Mouse (Mus musculus): ENCODE results near the gene Pask.
A peak's percentile ranks its signal among the peaks of the same experiment; 100 is the strongest.
"Not testable (repeated sequence)": the region's sequence is repeated elsewhere in the genome, so short reads cannot be mapped to it uniquely, and the experiment has no call there.

Gene Pask

GRCm38 (mm10) chr1:93342648-93343503 is at the start of gene Pask, which contains the start of gene Ppp1r7:
Gene Pask, minus strand, starts transcription at chr1:93343482.
Gene Ppp1r7, plus strand, starts transcription at chr1:93342854.
- DNase-seq = peak; percentile 95 to 96

- no peak for DNase-seq
These were observed 45.6 kb upstream of the Pask start for GRCm38 (mm10) chr1:93388906-93389305.

DNA sequence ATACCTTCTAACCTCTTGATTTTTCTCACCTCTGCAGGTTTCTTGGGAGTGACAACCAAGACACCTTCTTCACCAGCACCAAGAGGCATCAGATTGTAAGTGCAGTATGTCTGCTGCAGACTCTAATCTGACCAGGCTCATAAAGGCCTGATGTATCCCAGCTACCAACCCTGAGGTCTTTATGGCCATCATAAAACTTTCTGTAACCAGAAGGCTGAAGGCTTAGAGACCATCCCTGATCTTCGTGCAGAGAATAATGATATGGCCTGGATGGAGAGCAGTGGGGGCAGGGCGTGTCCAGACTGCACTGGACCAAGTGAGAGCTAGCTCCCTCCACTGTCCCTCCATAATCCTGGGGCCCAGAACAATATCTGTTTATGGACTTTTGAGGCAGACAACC is 43.9 kb upstream of the Pask start:
- DNase-seq = no peak

GRCm38 (mm10) chr1:93379117-93379516 is 35.8 kb upstream of the Pask start:
- no peak for DNase-seq

GRCm38 (mm10) chr1:93377307-93377706 is 34.0 kb upstream of the Pask start:
- no peak for DNase-seq

DNA sequence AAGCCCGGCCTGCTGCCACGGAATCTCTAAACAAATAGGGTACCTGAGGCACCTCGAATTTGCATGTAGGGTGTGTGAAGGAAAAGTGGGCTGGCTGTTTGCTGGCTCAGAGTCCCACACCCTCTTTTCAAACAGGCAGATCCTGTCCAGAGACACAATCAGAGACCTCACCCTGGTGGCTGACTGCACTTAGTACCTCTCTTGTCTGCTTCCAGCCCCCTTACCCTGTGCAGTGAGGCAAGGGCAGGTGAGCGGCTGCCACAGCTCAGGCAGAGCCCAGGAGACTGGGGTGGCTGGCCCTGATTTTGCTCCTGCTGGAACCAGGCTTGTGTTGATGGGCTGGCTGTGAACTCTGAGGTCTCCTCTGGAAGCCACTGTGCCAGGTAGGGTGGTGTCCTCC is 30.4 kb upstream of the Pask start, which contains the start of gene Ano7:
TSS of gene Ano7 (plus strand) at position 266 of the 400 bp plus-strand sequence.
- DNase-seq = no peak

DNA sequence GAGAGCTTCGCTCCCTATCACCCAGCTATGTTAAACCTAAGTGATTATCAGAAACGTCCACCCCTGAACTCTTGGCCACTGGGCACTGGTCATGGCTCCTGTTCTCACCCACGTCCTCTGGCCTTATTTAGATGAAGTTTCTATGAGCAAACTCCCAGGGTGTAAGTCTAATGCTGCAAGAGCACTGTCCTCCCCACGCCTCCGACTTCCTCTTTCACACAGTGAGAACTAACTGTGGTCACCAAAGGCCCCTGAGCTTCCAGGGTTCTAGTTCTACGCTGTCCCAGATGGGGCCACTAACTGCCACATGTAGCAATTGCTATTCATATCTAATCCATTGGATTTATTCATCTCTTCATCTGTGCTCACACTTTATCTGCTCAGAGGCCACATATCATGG is 22.4 kb upstream of the Pask start:
- no peak for DNase-seq

- no peak for DNase-seq
These were observed 19.4 kb upstream of the Pask start for GRCm38 (mm10) chr1:93362661-93363060.

GRCm38 (mm10) chr1:93352724-93353123 is 9.4 kb upstream of the Pask start:
- DNase-seq = peak; percentile 70 to 77

GRCm38 (mm10) chr1:93349701-93350100 is 6.4 kb upstream of the Pask start:
- DNase-seq = no peak

DNA sequence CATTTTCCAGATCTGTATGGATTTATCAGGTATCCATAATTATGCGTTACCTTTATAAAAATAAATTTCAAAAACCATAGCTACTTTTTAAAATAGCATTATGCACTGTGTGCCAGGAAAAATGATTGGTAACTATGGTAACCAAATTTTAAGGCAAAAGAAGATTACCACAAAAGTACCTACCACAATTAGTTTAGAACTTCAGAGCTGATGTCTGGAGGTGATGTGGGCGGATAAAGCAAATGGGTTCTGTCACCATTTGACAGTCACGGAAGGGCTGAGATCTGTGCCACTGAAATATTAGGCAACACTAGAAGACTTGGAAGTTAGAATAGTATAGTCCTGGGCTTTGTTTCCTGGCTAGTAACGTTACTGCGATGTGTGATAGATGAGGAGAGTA is 3.9 kb upstream of the Pask start:
- no peak for DNase-seq

DNA sequence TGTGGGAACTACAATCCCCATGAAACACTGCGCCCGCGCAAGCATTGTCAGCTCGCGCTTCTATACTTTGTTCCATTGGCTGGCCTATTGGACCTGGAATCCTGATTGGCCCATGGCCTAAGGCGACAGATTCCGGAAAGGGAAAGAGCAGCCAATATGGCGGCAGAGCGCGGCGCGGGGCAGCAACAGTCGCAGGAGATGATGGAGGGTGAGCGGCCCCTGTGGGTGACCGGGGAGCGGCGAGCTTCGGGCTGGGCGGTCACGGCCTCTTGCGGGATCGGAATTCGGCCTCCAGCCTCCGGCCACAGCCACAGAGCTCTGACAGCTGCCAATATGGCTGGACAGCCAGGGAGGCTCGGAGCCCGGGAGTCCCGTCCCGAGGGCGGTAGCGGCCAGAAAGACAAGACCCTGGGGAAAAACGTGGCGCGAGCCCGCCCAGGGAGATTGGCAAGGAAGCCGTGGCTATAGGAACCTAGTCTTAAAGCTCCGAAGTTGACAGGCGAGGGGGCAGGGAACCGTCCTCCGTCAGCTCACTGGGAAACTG is 294 bp upstream of the Pask start:
- DNase-seq = peak; percentile 96

DNA sequence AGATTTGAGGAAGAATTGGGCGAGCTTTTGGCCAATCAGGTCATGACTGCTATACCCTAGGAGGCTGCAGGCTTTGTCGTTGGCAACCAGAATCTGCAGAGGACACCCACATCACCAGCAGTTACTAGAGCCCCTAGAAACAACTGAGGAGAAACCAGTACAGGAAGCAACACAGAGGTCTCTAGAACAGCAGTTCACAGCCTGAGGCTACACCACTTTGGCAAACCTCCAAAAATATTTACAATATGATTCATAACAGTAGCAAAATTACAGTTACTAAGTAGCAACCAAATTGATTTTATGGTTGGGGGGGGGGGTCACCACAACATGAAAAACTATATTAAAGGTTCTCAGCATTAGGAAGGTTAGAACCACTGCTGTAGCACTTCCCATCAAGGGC is 8.7 kb downstream of the Pask start:
- no peak for DNase-seq

- no peak for DNase-seq
These were observed 16.8 kb downstream of the Pask start for GRCm38 (mm10) chr1:93326446-93326845.

DNA sequence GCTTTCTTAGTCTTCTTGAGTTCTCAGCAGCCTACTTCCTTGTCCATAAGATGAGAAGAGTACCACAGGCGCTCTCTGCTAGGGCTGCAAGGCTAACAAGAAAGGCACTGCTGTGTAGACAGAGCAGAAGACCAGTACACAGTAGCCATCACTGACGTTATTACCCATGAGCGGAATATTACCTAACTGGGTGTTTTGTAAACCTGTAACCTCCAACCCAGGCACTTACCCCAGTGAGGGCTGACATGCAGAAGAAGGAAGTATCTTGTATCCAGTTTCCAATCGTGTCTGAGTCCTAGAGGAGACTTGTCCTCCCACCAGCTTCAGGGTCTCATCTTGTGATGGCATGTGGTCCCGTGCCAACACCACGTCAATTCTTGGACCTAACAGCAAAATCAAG is 19.3 kb downstream of the Pask start:
- DNase-seq = no peak

GRCm38 (mm10) chr1:93305581-93306337 is 37.5 kb downstream of the Pask start, which contains the start of gene Mterf4:
Gene Mterf4, minus strand, starts transcription at chr1:93305915.
- peak; percentile 91 for DNase-seq

GRCm38 (mm10) chr1:93300578-93300977 is 42.7 kb downstream of the Pask start:
- DNase-seq = peak in 1 of 2 experiments; percentile 26

DNA sequence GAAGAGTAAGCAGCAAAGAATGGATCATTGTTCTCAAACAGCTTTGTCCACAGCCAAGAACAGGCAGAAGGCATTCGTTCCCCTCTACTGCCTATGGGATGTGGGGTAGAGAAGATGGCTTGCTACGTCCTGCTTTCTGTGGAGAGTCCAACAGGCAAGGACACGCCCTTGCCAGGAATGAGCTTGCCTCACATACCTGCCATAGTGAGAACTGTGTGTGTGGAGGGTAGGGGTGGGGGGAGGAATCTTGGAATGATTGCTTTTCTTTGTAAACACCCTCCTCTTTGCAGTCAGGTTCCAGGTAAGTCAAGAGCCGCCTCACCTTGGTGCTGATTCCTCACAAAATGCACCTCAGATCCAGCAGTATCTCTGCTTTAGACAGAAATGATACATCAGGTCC is 43.5 kb downstream of the Pask start:
- DNase-seq = no peak

DNA sequence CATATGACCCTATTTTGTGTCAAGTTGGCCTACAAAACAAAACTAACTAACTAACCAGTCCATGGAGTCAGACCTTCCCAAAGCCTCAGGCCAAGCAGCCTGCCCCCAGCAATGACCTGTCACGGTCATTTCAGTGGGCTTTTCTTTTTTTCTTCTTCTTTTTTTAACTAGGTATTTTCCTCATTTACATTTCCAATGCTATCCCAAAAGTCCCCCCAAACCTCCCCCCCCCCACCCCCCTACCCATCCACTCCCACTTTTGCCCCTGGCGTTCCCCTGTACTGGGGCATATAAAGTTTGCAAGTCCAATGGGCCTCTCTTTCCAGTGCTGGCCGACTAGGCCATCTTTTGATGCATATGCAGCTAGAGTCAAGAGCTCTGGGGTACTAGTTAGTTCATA is 48.8 kb downstream of the Pask start:
- not testable (repeated sequence) for DNase-seq

DNA sequence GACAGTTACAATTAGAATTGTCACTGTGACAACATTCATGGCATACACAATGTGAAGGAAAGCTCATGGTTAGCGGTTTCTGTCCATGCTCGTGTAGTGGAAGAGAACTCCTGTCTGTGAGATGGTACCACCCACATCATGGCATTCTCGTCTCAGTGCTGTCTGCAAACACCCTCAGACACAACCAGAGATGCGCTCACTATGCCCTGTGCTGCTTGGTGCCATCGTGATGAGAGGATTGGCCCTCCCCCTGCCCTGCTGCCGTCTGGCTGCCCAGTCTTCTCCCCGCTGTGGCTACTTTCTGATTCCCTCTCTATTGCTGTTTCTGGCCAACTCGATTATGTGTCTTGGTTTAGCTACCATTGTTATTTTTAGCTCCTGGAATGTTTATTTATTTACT is 51.3 kb downstream of the Pask start:
- no peak for DNase-seq

DNA sequence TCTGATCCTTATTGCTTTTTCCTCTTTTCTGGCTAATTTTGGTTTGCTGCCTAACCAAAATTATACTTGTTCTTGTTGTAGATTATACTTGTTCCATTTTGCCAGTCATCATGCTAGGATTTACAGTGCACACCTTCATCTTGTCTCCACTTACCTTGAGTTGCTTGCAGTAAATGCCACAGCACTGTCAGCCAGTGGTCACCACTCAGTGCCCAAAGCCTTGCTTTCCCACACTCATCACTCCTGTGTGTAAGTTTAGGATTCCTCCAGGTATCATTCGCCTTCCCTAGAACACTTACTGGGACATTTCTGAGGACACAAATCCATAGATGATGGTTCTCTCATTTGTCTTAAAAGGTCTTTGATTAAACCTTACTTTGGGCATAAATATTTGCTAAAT is 51.7 kb downstream of the Pask start:
- DNase-seq = no peak

- no peak for DNase-seq
These were observed 52.3 kb downstream of the Pask start for GRCm38 (mm10) chr1:93290956-93291355.

DNA sequence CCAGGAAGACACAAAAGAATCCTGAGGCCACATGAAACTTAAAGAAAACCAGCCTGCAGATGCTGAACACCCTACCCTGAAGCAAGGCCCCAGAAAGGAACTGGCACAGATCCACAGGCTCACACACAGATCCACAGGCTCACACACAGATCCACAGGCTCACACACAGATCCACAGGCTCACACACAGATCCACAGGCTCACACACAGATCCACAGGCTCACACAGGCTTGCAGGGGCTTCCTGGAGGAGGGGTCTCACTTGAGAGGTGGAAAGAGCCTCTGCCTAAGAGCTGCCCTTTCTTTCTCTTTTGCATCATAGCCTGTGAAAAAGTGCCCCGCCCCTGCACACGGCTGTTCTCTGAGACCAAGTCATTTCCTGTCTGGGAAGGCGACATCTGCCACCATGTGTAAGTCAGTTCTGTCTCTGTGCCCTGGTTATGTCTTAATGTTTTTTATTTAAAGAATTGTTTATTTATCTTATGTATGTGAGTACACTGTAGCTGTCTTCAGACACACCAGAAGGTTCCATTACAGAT is 53.5 kb downstream of the Pask start:
- DNase-seq = no peak

Measured in cerebellum, postnatal 14 days (tissue).